In the genomic region with DNA sequence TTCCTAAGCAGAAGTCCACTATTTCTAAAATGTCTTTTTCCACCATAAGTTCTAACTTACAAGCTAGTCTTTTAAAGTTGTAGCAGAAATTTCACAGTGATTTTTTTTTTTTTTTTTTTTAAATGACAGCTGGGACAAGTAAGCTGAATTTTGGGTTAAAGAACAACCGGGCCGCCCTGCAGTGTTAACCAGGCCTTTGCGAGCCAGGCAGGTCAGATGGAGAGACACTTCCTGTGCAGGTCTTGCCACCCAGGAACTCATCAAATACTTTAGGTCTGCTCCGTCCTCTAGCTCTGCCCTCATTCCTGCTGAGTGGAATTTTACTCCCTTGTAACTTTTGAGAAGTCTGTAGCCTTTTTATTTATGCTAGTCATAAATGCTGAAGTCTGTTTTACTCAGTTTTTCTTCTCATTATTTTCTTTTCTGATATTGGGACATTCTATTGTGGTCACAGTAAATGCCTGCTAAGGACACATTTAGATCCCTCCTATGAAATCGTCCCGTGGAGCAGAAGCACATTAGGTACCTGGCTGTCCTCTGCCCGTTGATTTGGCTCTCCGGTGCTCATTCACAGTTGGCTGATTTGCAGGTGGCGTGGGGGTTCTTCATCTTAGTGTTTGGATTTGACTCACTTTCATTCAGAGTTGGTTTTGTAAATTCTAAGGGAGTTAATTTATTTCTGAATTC, we compare ENCODE assay signal across 16 mouse cellular contexts. TPM values are rescaled to one million over a fixed set of nuclear protein-coding genes. Genes with fewer than 3 reads are reported as not detected.
A peak's percentile ranks its signal among the peaks of the same experiment; 100 is the strongest.
DNase-seq lines count a peak whose midpoint lies in the region; TF ChIP-seq lines count a peak whose summit lies in the region.
"Had no signal": no experiment of that assay in that cellular context is flagged by ENCODE, and none has a peak within 500 bp of the region (broad histone marks: within the 10 kb centered on the region; RNA-seq: fewer than 3 reads in every experiment).

No protein-coding gene starts in this region.

- TF ChIP-seq CTCF in layer of hippocampus, adult 2 months (conservative IDR thresholded peaks at IDR 0.05), result no peak
- TF ChIP-seq CTCF in cerebellum, adult 2 months (IDR thresholded peaks at IDR 0.05; ENCODE audit: borderline replicate concordance, insufficient read depth, low read depth, low read length), result no peak
- no peak for TF ChIP-seq CTCF in kidney, adult 2 months (conservative IDR thresholded peaks at IDR 0.05; ENCODE audit: insufficient read depth, insufficient read length, low read depth, low read length)

- no peaks in the 10 kb centered on the region for H3K27me3 ChIP-seq in cerebellum, adult 2 months (ENCODE audit: control insufficient read depth, insufficient read depth, low read length)
- H3K27me3 ChIP-seq in kidney, adult 2 months (replicated peaks; ENCODE audit: control insufficient read depth, insufficient read depth, low read length), result no peaks in the 10 kb centered on the region
- H3K27me3 ChIP-seq: heart, embryonic 12.5 days; limb, embryonic 12.5 days; liver, embryonic 13.5 days; midbrain, embryonic 15.5 days; stomach, embryonic 15.5 days had no signal

- no peak for DNase-seq in layer of hippocampus, adult 2 months (ENCODE audit: low spot score in 2 of 2)
- DNase-seq in layer of hippocampus, postnatal 14 days (ENCODE audit: low spot score in 2 of 2), result no peak
- peak in 1 of 2 experiments; percentile 64 for DNase-seq in cerebellum, adult 2 months
- peak; percentile 86 for DNase-seq in kidney, adult 2 months
- DNase-seq in kidney, postnatal 36 days, result peak; percentile 71 to 79
- no peak for DNase-seq in gastrocnemius, postnatal 10 days
- DNase-seq in adrenal gland, postnatal 14 days, result no peak
- no peak for DNase-seq in embryo, embryonic 9.5 days (ENCODE audit: extremely low spot score)
- DNase-seq: liver, embryonic 13.5 days; thymus, adult 2 months had no signal

- no peak overlapping the region for H3K4me3 ChIP-seq in layer of hippocampus, adult 2 months
- no peak overlapping the region for H3K4me3 ChIP-seq in cerebellum, adult 2 months (replicated peaks; ENCODE audit: insufficient read depth, low read depth, low read length)
- H3K4me3 ChIP-seq in kidney, adult 2 months (ENCODE audit: insufficient read depth, low read depth, low read length), result no peak overlapping the region
- H3K4me3 ChIP-seq: erythroblast, embryonic 14.5 days; heart, embryonic 12.5 days; limb, embryonic 12.5 days; liver, embryonic 13.5 days; midbrain, embryonic 15.5 days; stomach, embryonic 15.5 days had no signal

- peaks cover 4% of the 10 kb centered on the region; the same call in 1 of the 2 replicates for H3K36me3 ChIP-seq in kidney, adult 2 months (ENCODE audit: control insufficient read depth, insufficient read depth, low read length)
- H3K36me3 ChIP-seq: liver, embryonic 13.5 days; midbrain, embryonic 15.5 days had no signal

- peaks cover 11% of the 10 kb centered on the region for H3K4me1 ChIP-seq in cerebellum, adult 2 months (ENCODE audit: control insufficient read depth, insufficient read depth, low read length)
- peaks cover 8% of the 10 kb centered on the region; the same call in 1 of the 2 replicates for H3K4me1 ChIP-seq in kidney, adult 2 months (ENCODE audit: control insufficient read depth, insufficient read depth, low read length)
- H3K4me1 ChIP-seq: liver, embryonic 13.5 days; midbrain, embryonic 15.5 days; stomach, embryonic 15.5 days had no signal

- H3K27ac ChIP-seq in layer of hippocampus, adult 2 months, result peak overlapping the region; percentile 83
- H3K27ac ChIP-seq in cerebellum, adult 2 months (ENCODE audit: insufficient read depth, low read length), result peak overlapping the region; percentile 61; the same call in 1 of the 2 replicates
- H3K27ac ChIP-seq in kidney, adult 2 months (ENCODE audit: insufficient read depth, low read depth, low read length), result no peak overlapping the region; the same call in 1 of the 2 replicates
- H3K27ac ChIP-seq: limb, embryonic 12.5 days; liver, embryonic 13.5 days; midbrain, embryonic 15.5 days; stomach, embryonic 15.5 days had no signal

- TF ChIP-seq POLR2A in cerebellum, adult 2 months (IDR thresholded peaks at IDR 0.05; ENCODE audit: borderline replicate concordance, insufficient read depth, low read length), result no peak
- TF ChIP-seq POLR2A in kidney, adult 2 months (IDR thresholded peaks at IDR 0.05; ENCODE audit: low read depth, low read length), result no peak

- WGBS in cerebellum, adult 2 months, result 15% methylated on average over 9 of the region's 9 CpGs
- 31% methylated on average over 9 of the region's 9 CpGs for WGBS in kidney, adult 2 months

RNA-seq across cellular contexts. Expression of gene Plekha1, which starts 29.5 kb away (rescaled TPM):
- total RNA-seq in layer of hippocampus, adult 2 months (2021), result 10 to 100 TPM; 87.1 to 91.2 TPM
- 100 to 1,000 TPM; 103 to 121 TPM for total RNA-seq in layer of hippocampus, postnatal 14 days (2021)
- 107 and 110 TPM in 2 replicates for polyA plus RNA-seq in cerebellum, adult 2 months (2012; rRNA removed)
- polyA plus RNA-seq in kidney, adult 2 months (2012; rRNA removed), result 58.5 and 63.3 TPM in 2 replicates
- 10 to 100 TPM; 30.9 to 32.5 TPM for total RNA-seq in gastrocnemius, postnatal 10 days (2021)
- total RNA-seq in adrenal gland, postnatal 14 days (2021), result 25.6 and 31.6 TPM in 2 replicates
- polyA plus RNA-seq: erythroblast, embryonic 14.5 days had no signal

RNA-seq across cellular contexts. Expression of gene Htra1, which starts 40.8 kb away (rescaled TPM):
- total RNA-seq in layer of hippocampus, adult 2 months (2021), result 100 to 1,000 TPM; 239 to 255 TPM
- total RNA-seq in layer of hippocampus, postnatal 14 days (2021), result 100 to 1,000 TPM; 304 to 349 TPM
- 188 and 231 TPM in 2 replicates for polyA plus RNA-seq in cerebellum, adult 2 months (2012; rRNA removed)
- 97.0 and 98.2 TPM in 2 replicates for polyA plus RNA-seq in kidney, adult 2 months (2012; rRNA removed)
- 100 to 1,000 TPM in 1 of 2 experiments, 10 to 100 TPM in 1; 93.5 to 103 TPM for total RNA-seq in gastrocnemius, postnatal 10 days (2021)
- 77.0 and 81.6 TPM in 2 replicates for total RNA-seq in adrenal gland, postnatal 14 days (2021)
- total RNA-seq: granulocyte monocyte progenitor cell, adult 5-6 weeks had no signal
- polyA plus RNA-seq: erythroblast, embryonic 14.5 days had no signal

Comparison
In these comparisons a context has a peak if more than half of its experiments do, and no peak if none do; other contexts are left out.
1. DNase-seq: peak in kidney, adult 2 months (single experiment) and kidney, postnatal 36 days (2 of 2); none in layer of hippocampus, adult 2 months (0 of 2), layer of hippocampus, postnatal 14 days (0 of 2), gastrocnemius, postnatal 10 days (single experiment), adrenal gland, postnatal 14 days (single experiment) and embryo, embryonic 9.5 days (single experiment).